Mouse (Mus musculus) liver, embryonic 14.5 days (tissue): ENCODE measurements around the gene Ezh1. TPM values are rescaled to one million over a fixed set of nuclear protein-coding genes. Genes with fewer than 3 reads are reported as not detected.

ENCODE experiments used
- ATAC-seq: fragments of 200-750 bp; cut with Nextera tagmentation; 2 replicates; pipeline ENCODE4 v1.8.0; 2017; ENCODE audit warnings: moderate number of reproducible peaks, mild to moderate bottlenecking, moderate library complexity; ENCODE audit not compliant: insufficient read depth
- DNase-seq, 3 experiments: peaks; one replicate each; pipeline ENCODE4 v3.0.0-alpha.2; 2012 to 2013; ENCODE audit warnings: low read depth in 3 of 3, low spot score in 3 of 3
- H3K27ac ChIP-seq: fragments of 300-500 bp; sonication (generic); 2 replicates; pipeline ENCODE4 v1.5.1; 2014; ENCODE audit warnings: moderate library complexity, mild to moderate bottlenecking, control low read depth, inconsistent platforms
- H3K27me3 ChIP-seq: fragments of 300-500 bp; sonication (generic); 2 replicates; pipeline ENCODE4 v1.6.1; 2014; ENCODE audit warnings: mild to moderate bottlenecking, low read length, moderate library complexity; ENCODE audit not compliant: control insufficient read depth, insufficient read depth
- H3K36me3 ChIP-seq: fragments of 300-500 bp; sonication (generic); replicated peaks from 2 replicates; pipeline ENCODE4 v1.6.1; 2014; ENCODE audit warnings: low read depth; ENCODE audit not compliant: control insufficient read depth, insufficient read depth
- H3K4me1 ChIP-seq, 2 experiments: fragments of 200-500 bp in 1 of 2; fragments of 300-500 bp in 1 of 2; sonication (generic) in 1 of 2; replicated peaks; 2 replicates each; pipeline ENCODE4 v1.6.1; 2012 to 2014; ENCODE audit warnings: antibody characterized with exemption in 1 of 2, inconsistent platforms in 1 of 2, low read length in 1 of 2; ENCODE audit not compliant: control insufficient read depth in 2 of 2, insufficient read depth in 2 of 2
- H3K4me2 ChIP-seq: fragments of 300-500 bp; sonication (generic); 2 replicates; pipeline ENCODE4 v1.6.1; 2014; ENCODE audit warnings: low read depth, mild to moderate bottlenecking, control low read depth, moderate library complexity
- H3K4me3 ChIP-seq, 2 experiments: fragments of 200-500 bp in 1 of 2; fragments of 300-500 bp in 1 of 2; sonication (generic) in 1 of 2; 2 replicates each; pipeline ENCODE4 v1.5.1; 2012 to 2014; ENCODE audit warnings: low read depth in 2 of 2, low read length in 2 of 2, mild to moderate bottlenecking in 2 of 2, control low read depth in 1 of 2, inconsistent platforms in 1 of 2, moderate library complexity in 1 of 2; ENCODE audit not compliant: insufficient read depth in 1 of 2
- H3K9ac ChIP-seq: fragments of 300-500 bp; sonication (generic); replicated peaks from 2 replicates; pipeline ENCODE4 v1.6.1; 2014; ENCODE audit warnings: mild to moderate bottlenecking, control low read depth, moderate library complexity
- H3K9me3 ChIP-seq: fragments of 300-500 bp; sonication (generic); 2 replicates; pipeline ENCODE4 v1.6.1; 2016; ENCODE audit warnings: low read length, mixed read lengths; ENCODE audit not compliant: control insufficient read depth
- CTCF ChIP-seq: IDR thresholded peaks from 2 replicates; pipeline ENCODE4 v1.5.1; 2016; ENCODE audit warnings: antibody characterized with exemption, low read depth, control low read depth
- EP300 ChIP-seq: IDR thresholded peaks from 2 replicates; pipeline ENCODE4 v1.6.1; 2016; ENCODE audit warnings: antibody characterized with exemption, low read depth
- WGBS: fragments of 180-500 bp; shearing (Covaris S2); extraction: QIAGEN DNeasy Blood & Tissue Kit; methylation state at CpG from one replicate; pipeline ENCODE4 v1.1.7; 2014; ENCODE audit not compliant: insufficient replicate concordance; 5-methylcytosine and 5-hydroxymethylcytosine counted together
- polyA plus RNA-seq, 2 experiments: library from polyadenylated mRNA; depleted of rRNA in 1 of 2; stranded (reverse) in 1 of 2; unstranded in 1 of 2; fragments of >200 nt; fragmentation: Nextera tagmentation in 1 of 2; extraction: Ambion mirVana in 1 of 2; gene quantifications; 2 replicates each; pipeline versions ENCODE4 v1.2.1 to v1.2.3; 2012 to 2014

Gene Ezh1
- polyA plus RNA-seq, 2 experiments = 7.9 to 8.8 TPM

DNA sequence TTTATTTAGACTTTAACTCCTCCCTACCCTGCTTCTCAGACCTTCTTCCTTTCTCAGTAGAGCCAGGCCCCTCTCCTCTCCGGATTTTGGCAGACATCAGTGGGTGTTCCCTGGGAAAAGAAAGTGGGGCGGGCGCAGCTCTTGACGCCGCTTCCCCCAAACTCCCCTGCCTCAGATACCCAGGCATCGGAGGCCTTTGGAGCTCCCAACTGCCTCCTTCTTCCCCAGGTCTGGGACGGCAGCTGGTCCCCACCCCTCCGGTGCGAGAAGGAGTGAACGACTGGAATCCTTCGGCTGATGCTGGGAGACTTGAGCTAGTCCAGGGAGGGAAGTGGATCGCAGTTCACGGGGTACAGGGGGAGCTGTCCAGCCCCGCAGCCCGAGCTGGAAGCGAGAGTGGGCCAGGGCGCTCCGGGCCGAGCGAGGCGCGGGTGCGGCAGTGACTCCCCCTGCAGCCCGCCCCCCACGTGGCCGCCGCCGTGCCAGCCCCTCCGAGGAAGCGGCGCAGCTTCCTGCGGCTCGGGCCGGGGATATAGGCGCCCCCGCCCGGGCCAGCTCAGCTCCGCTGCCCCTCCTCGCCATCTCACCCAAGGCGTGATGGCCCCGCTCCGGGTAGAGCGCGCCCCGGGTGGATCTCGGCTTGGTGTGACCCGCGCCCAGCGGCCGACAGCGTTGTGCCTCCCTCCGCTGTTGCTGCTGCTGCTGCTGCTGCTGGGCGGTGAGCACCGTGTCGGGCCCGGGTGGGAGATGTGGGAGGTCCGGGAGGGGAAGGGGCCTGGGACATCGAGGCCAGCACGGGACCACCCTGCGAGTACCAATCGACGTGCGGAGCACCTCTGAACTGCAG is 19.8 kb upstream of the Ezh1 start, which contains the start of gene Ramp2:
Gene Ramp2, plus strand, starts transcription at position 174 of the 847 bp plus-strand sequence.
- 0 out of 2 replicates have a peak, but pooled peaks have one; percentile 18 for ATAC-seq
- Histone ChIP-seq H3K9me3 (no peaks in the 10 kb centered on the region), H3K4me1 (peaks cover 4 to 8% of the 10 kb centered on the region in 2 experiments), H3K27me3 (peaks cover 46% of the 10 kb centered on the region), H3K27ac (no peak within 1 kb of the TSS), H3K4me3 (peak within 1 kb of the TSS; percentile 33 to 36), H3K4me2 (peak within 1 kb of the TSS; percentile 53), H3K36me3 (no peaks in the 10 kb centered on the region), H3K9ac (no peak within 1 kb of the TSS)
- WGBS = under 1% methylated on average over 62 of the region's 63 CpGs
- TF ChIP-seq CTCF (no peak), EP300 (no peak)
- DNase-seq = no peak

DNA sequence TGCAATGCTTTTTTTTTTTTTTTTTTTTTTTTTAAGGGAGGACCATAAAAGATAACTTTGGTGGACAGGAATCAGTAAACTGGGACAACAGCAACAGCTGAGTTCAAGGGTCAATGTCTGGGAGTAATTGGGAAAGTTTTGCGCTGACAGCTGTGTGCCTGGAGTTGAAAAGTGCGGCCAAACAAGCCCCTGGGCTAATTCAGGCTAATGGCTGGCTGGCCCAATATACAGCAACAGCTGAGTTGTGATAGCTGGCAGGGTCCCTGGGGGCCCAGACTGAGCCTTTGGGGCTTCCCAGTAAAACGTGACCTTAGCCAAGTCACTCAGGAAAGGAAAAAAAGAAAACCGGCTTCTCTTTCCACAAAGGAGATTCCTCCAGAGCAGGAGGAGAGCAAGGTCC is 18.8 kb upstream of the Ezh1 start:
- Histone ChIP-seq H3K9me3 (no peaks in the 10 kb centered on the region), H3K27ac (no peak overlapping the region), H3K4me1 (peaks cover 4 to 8% of the 10 kb centered on the region in 2 experiments), H3K27me3 (peaks cover 46% of the 10 kb centered on the region), H3K9ac (no peak overlapping the region), H3K36me3 (no peaks in the 10 kb centered on the region), H3K4me3 (no peak overlapping the region), H3K4me2 (no peak overlapping the region)
- ATAC-seq (no peak), DNase-seq (no peak)
- 51% methylated on average over 4 of the region's 4 CpGs for WGBS
- TF ChIP-seq EP300 (no peak), CTCF (no peak)

DNA sequence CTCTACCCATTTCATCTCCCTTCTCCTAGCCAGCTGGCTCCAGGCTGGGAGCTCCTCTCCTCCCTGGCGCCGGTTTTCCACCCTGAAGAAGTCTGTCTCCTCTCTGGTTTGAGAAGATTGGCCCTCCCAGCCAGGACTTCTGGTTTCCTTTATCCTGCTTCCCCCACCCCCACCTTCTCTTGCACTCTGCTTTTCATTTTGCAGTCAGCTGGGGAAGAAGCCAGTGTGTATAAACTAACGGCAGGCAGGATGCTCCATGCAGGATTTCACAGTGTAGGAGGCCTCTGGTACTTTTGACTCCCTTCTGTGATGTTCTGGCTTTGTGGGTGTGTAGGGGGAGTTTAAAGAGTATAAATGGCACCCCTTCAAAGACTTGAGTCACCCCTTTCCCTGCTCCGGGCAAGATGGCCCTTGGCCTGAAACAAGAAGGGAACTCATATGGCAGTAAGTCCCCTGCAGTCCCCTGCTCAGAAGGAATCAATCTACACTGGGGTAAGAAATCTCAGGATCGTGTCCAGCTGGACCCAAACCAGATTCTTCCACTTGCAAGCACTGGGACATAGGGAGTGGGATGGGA is 11.9 kb upstream of the Ezh1 start:
- ATAC-seq (no peak), DNase-seq (no peak)
- Histone ChIP-seq H3K4me3 (no peak overlapping the region), H3K4me1 (no peaks in the 10 kb centered on the region; a peak in 1 of 4 replicates), H3K4me2 (no peak overlapping the region), H3K36me3 (no peaks in the 10 kb centered on the region), H3K27me3 (no peaks in the 10 kb centered on the region), H3K27ac (no peak overlapping the region), H3K9me3 (no peaks in the 10 kb centered on the region), H3K9ac (no peak overlapping the region)
- WGBS = 55% methylated on average over 5 of the region's 5 CpGs
- TF ChIP-seq EP300 (no peak), CTCF (no peak)

DNA sequence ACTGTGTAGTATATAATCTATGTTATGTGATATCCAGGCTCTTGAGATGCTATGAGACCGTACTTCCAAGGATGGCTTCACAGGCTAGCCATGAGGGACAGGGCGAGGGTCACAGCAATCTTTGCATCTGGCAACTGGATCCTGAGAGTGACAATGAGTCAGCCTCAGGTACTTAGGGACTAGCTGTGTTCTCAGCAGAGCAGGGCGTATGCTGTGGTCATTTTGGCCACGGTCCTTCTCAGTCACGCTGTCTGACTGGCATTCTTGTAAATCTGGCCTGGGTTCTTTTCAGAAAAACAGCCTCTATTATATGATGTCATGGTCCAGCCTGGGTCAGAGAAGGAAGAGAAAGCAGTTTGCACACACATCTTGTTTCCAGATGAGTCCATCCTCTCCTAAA is 10.5 kb upstream of the Ezh1 start:
- ATAC-seq = no peak
- 78% methylated on average over 5 of the region's 5 CpGs for WGBS

DNA sequence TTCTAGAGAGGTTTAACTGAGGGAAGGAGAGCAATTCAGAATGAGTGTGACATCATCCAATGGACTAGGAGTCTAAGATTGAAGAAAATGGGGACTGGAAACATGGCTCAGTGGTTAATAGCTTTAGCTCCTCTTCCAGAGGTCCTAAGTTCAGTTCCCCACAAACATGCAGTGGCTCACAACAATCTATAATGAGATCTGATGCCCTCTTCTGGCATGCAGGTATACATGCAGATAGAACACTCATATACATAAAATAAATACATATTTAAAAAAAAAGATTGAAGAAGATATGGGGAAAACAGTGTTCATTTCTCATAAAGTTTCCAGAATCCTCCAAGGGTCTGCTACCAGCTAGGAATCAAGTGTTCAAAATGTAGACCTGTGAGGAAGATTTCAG is 9.2 kb upstream of the Ezh1 start:
- DNase-seq (no peak), ATAC-seq (no peak)
- Histone ChIP-seq H3K4me1 (peaks cover 0 to 16% of the 10 kb centered on the region in 2 experiments; a peak in 2 of 4 replicates), H3K4me3 (no peak overlapping the region), H3K27ac (no peak overlapping the region), H3K4me2 (no peak overlapping the region), H3K9me3 (no peaks in the 10 kb centered on the region), H3K27me3 (peaks cover 18% of the 10 kb centered on the region), H3K9ac (no peak overlapping the region), H3K36me3 (no peaks in the 10 kb centered on the region)
- TF ChIP-seq EP300 (no peak), CTCF (no peak)

More for the DNA sequence above, 10.5 kb upstream of the Ezh1 start:
- H3K36me3 ChIP-seq = no peaks in the 10 kb centered on the region
- peaks cover 0 to 5% of the 10 kb centered on the region in 2 experiments; a peak in 2 of 4 replicates for H3K4me1 ChIP-seq
- H3K27me3 ChIP-seq = peaks cover 5% of the 10 kb centered on the region; the same call in 1 of the 2 replicates
- TF ChIP-seq EP300 = no peak
- H3K9ac ChIP-seq = no peak overlapping the region
- no peaks in the 10 kb centered on the region for H3K9me3 ChIP-seq
- H3K4me2 ChIP-seq = no peak overlapping the region
- H3K4me3 ChIP-seq = no peak overlapping the region
- H3K27ac ChIP-seq = no peak overlapping the region
- DNase-seq = no peak
